Mouse (Mus musculus) thymus, postnatal 4 days (tissue): ENCODE results near the gene Smad1.

Experiments
- DNase-seq: peaks from one replicate; pipeline ENCODE4 v3.0.0; 2021

Smad1 gene

GRCm38 (mm10) chr8:79293841-79294240, 105.5 kb downstream of the Smad1 start:
- DNase-seq, result no peak

GRCm38 (mm10) chr8:79292712-79293264, 106.5 kb downstream of the Smad1 start:
- no peak for DNase-seq

DNA sequence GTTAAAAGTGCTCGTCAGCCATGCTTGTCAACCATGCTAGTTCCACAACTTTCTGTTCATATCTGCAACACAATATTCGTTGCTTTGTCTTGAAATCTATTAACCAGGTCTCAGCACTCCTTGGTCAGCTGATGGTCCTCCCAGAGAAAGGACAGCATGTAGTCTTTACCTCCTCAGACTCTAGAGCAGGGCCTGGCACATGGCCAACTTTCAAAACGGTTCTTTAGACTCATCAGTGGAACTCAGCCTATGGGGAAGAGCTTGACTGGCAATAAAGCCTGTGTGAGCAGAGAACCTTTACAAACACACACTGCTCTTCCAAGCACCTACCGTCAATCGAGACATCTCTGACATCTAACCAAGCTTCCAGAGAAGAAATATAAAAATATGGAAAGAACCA, 109.7 kb downstream of the Smad1 start:
- no peak for DNase-seq

- no peak for DNase-seq
These were observed 110.6 kb downstream of the Smad1 start for GRCm38 (mm10) chr8:79288681-79289080.
